Mouse (Mus musculus): Measurements from ENCODE around the gene Lnpep. TPM values are rescaled to one million over a fixed set of nuclear protein-coding genes. Genes with fewer than 3 reads are reported as not detected.
"Not testable (repeated sequence)": the region's sequence is repeated elsewhere in the genome, so short reads cannot be mapped to it uniquely, and the experiment has no call there.

Lnpep gene
- polyA plus RNA-seq, 1 experiment from 2014 or later = 7.7 TPM

DNA sequence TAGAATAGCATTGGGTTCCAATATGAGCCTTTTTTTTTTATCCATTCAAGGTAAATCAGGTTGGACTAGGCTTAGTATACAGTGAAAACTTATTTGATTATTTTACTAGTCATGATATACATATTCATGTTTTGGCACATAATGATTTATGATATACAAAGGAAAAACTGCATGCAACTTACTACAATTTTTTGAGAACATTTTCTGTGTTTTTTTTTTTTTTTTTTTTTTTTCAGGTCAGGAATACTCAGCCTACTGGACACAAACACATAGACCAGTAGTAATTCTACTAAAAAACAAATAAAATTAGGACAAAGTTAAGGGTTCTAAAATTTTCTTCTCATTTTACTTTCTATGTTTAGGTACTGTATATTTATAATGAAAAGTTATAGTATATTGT, 93.5 kb downstream of the Lnpep start:
- Histone ChIP-seq H3K27me3 (replicated peaks; ENCODE audit: low read depth, poor library complexity, severe bottlenecking) (no peaks in the 10 kb centered on the region), H3K27ac (replicated peaks) (no peak overlapping the region), H3K9me3 (no peaks in the 10 kb centered on the region), H3K4me3 (no peak overlapping the region), H3K4me1 (no peaks in the 10 kb centered on the region), H3K36me3 (replicated peaks) (peaks cover 77% of the 10 kb centered on the region)
- no peak for DNase-seq (ENCODE audit: low spot score)

DNA sequence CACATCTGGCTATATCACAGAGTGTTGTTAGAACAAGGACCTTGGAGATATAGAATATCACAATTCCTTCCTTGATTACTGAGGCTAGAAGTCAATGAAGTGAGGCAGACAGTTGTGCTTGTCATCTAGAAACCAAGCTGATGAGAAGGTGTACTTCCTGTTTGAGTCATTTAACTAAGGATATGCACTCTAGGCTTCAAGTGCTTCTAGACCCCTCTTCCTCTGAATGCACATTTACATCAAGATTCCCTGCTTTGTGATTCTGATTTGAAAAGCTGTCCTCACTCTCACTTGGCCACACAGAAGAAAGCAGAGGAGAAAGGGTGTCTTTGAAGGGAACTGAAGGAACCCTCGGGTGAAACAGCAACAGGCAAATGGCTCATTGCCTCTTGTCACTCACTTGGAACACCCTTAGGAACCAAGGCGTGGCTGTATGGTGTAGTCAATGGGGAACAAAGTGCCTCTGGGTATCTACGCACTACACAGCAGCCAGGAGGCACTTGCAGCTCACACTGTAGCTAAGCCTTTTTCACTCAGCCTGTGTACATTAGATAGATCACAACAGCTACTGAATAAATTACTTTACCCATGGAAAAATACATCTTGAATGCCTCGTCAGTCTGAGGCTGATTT, 108.3 kb downstream of the Lnpep start:
- Histone ChIP-seq H3K27ac (replicated peaks) (0 out of 2 replicates have a peak overlapping the region, but pooled peaks have one; percentile 36), H3K4me3 (no peak overlapping the region), H3K36me3 (replicated peaks) (no peaks in the 10 kb centered on the region), H3K27me3 (replicated peaks; ENCODE audit: low read depth, poor library complexity, severe bottlenecking) (no peaks in the 10 kb centered on the region), H3K9me3 (no peaks in the 10 kb centered on the region), H3K4me1 (no peaks in the 10 kb centered on the region)
- 72% methylated on average over 4 of the region's 4 CpGs for WGBS
- no peak for DNase-seq (ENCODE audit: low spot score)

DNA sequence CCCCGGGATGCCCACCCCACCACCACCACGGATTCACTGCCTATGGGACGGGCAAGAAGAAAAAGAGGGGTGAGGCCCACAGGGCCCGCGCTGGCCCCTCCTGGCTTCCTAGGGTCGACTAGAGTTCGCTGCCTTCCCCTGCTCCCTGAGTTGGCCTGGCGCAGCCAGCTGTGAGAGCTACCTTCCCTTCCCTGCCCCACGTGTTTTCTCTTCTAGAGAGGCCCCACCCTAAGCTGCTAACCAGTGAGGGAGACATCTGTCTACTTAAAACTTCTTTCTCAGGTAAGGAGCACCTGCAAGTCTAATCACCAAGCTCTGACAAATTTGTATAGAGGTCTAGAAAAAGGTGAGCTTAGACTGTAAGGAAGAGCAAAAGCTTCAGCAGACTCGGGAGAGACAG, 118.2 kb downstream of the Lnpep start:
- Histone ChIP-seq H3K9me3 (peaks cover 4% of the 10 kb centered on the region; the same call in 1 of the 2 replicates), H3K36me3 (replicated peaks) (no peaks in the 10 kb centered on the region), H3K4me1 (no peaks in the 10 kb centered on the region), H3K27ac (replicated peaks) (0 out of 2 replicates have a peak overlapping the region, but pooled peaks have one; percentile 11), H3K27me3 (replicated peaks; ENCODE audit: low read depth, poor library complexity, severe bottlenecking) (no peaks in the 10 kb centered on the region), H3K4me3 (no peak overlapping the region)
- DNase-seq (ENCODE audit: low spot score) = no peak
- 90% methylated on average over 10 of the region's 10 CpGs for WGBS

DNA sequence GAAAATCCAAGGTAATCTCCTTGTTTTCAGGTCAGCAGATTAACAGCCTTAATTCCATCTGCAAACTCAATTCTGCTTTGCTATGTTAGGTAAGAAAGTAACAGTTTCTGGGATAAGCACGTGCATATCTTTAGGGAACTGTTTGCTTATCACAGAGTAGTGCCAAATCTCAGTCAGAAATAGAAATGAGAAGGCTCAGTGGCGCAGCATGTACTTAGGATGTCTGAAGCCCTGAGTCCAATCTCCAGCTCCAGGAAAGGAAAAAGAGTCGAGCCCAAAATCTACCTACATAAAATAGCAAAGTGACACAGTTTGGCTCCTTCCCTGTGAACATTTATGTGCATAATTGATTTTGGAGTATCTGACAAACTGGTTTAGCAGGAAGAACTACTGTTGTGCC, 125.6 kb downstream of the Lnpep start:
- no peak overlapping the region for H3K4me3 ChIP-seq
- 73% methylated on average over 3 of the region's 3 CpGs for WGBS
- H3K27me3 ChIP-seq (replicated peaks; ENCODE audit: low read depth, poor library complexity, severe bottlenecking) = no peaks in the 10 kb centered on the region
- H3K36me3 ChIP-seq (replicated peaks) = no peaks in the 10 kb centered on the region
- no peaks in the 10 kb centered on the region for H3K9me3 ChIP-seq
- H3K4me1 ChIP-seq = peaks cover 11% of the 10 kb centered on the region; the same call in 1 of the 2 replicates
- no peak for DNase-seq (ENCODE audit: low spot score)
- peak overlapping the region; percentile 69 for H3K27ac ChIP-seq (replicated peaks)

DNA sequence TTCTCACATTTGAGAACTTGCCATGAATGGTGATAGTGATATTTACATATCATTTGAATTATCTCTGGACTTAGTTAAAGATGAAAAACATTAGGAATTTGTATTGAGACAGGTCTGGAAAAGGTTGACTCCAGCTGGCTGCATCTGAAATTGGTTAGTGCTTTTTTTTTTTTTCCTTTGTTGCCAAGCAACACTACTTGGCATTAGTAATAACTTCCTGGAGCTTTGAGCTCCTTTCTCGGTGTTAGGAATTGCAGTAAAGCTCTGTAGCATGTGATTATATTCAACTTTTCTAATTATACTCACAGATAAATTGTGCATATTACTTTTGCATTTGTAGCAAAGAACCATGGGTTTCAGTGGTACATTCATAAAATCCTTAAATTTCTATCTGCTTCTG, 126.0 kb downstream of the Lnpep start:
- no peaks in the 10 kb centered on the region for H3K9me3 ChIP-seq
- no peak overlapping the region for H3K4me3 ChIP-seq
- peak; percentile 23 for DNase-seq (ENCODE audit: low spot score)
- no peaks in the 10 kb centered on the region for H3K36me3 ChIP-seq (replicated peaks)
- no peaks in the 10 kb centered on the region for H3K27me3 ChIP-seq (replicated peaks; ENCODE audit: low read depth, poor library complexity, severe bottlenecking)
- WGBS = 39% methylated on average over 1 of the region's 1 CpGs
- peak overlapping the region; percentile 69; the same call in 1 of the 2 replicates for H3K27ac ChIP-seq (replicated peaks)
- peaks cover 11% of the 10 kb centered on the region; the same call in 1 of the 2 replicates for H3K4me1 ChIP-seq

DNA sequence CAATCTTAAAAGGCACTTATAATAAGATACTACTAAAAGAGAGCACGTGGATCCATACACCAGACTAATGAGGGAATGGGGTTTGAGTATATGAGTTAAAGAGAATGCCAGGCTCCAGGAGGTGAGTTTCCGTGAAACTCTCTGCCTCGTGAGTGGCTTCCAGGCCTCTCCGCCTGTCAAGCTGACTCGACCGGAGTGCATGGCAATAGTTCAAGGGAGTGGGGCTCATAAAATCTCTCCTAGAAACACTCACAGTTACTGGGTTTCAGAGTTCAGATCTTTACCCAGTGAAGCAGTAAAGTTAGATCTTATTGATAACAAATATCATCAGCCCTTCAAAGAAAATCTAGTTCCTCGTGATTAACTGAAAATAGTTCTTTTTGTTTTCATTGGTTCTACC, 128.1 kb downstream of the Lnpep start:
- Histone ChIP-seq H3K36me3 (replicated peaks) (no peaks in the 10 kb centered on the region), H3K4me3 (no peak overlapping the region), H3K27ac (replicated peaks) (no peak overlapping the region), H3K4me1 (peaks cover 23% of the 10 kb centered on the region), H3K9me3 (no peaks in the 10 kb centered on the region), H3K27me3 (replicated peaks; ENCODE audit: low read depth, poor library complexity, severe bottlenecking) (no peaks in the 10 kb centered on the region)
- no peak for DNase-seq (ENCODE audit: low spot score)
- WGBS = 92% methylated on average over 7 of the region's 7 CpGs

DNA sequence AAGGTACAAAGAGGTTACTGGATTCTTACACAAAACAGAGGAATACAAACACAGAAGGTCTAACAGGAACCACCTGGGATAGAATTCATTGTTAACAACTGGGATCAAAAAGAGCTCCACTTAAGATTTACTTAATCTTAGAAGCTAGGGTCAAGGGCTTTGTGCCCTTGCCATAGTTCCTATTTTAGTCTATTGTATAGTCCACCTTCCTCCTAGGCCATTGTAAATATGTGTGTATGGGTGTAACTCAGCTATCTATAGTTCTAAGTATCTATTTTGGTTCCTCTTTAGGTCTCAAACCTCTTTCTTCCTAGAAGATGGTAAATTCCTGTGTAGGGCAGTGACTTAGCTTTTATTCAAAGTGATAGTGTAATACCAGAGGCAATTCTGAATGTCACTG, 128.6 kb downstream of the Lnpep start:
- peaks cover 26% of the 10 kb centered on the region for H3K4me1 ChIP-seq
- not testable (repeated sequence) for H3K4me3 ChIP-seq; H3K27ac ChIP-seq (replicated peaks); H3K27me3 ChIP-seq (replicated peaks; ENCODE audit: low read depth, poor library complexity, severe bottlenecking); H3K9me3 ChIP-seq; H3K36me3 ChIP-seq (replicated peaks); DNase-seq (ENCODE audit: low spot score)

DNA sequence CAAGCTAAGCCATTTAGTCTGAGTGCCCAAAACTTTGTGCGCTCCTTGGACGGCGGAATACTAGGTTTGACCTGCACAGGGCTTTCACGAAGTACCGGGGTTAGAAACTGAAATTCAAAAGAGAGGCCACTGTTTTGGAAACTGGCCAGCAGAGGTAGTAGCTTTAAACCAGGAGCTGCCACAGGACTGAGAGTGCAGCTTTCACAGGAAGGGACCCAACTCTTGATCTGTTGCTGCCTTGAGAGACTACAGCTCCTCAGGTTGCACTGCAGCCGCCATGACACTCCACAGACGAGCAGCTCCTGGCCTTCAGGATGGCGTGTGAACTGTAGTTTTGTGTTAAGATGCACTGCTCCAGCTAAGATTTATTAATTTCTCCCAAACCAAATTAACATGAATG, 132.7 kb downstream of the Lnpep start:
- 75% methylated on average over 8 of the region's 8 CpGs for WGBS
- DNase-seq (ENCODE audit: low spot score) = peak; percentile 32
- Histone ChIP-seq H3K36me3 (replicated peaks) (no peaks in the 10 kb centered on the region), H3K27ac (replicated peaks) (peak overlapping the region; percentile 85), H3K27me3 (replicated peaks; ENCODE audit: low read depth, poor library complexity, severe bottlenecking) (no peaks in the 10 kb centered on the region), H3K4me1 (peaks cover 37% of the 10 kb centered on the region), H3K4me3 (no peak overlapping the region), H3K9me3 (no peaks in the 10 kb centered on the region)

DNA sequence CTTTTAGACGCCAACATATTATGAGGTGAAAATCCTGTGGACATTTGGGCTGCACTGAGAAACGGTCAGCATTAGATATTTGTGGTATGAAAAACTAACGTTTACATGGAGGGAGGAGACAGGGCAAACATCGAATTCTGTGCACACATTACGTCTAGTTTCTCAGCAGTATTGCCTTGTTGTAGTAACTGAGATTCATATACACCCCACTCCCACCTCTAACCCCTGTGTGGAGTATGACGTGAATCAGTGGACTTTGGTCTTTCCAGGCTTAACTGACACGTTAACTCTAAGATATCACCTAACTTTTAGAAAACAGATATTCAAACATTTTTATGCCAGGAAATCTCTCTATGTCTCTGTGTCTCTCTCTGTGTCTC, 133.2 kb downstream of the Lnpep start:
- peak overlapping the region; percentile 21; the same call in 1 of the 2 replicates for H3K4me3 ChIP-seq
- no peaks in the 10 kb centered on the region for H3K9me3 ChIP-seq
- H3K27ac ChIP-seq (replicated peaks) = peak overlapping the region; percentile 85
- 46% methylated on average over 7 of the region's 7 CpGs for WGBS
- peaks cover 41% of the 10 kb centered on the region for H3K4me1 ChIP-seq
- no peaks in the 10 kb centered on the region for H3K36me3 ChIP-seq (replicated peaks)
- DNase-seq (ENCODE audit: low spot score) = no peak
- no peaks in the 10 kb centered on the region for H3K27me3 ChIP-seq (replicated peaks; ENCODE audit: low read depth, poor library complexity, severe bottlenecking)

DNA sequence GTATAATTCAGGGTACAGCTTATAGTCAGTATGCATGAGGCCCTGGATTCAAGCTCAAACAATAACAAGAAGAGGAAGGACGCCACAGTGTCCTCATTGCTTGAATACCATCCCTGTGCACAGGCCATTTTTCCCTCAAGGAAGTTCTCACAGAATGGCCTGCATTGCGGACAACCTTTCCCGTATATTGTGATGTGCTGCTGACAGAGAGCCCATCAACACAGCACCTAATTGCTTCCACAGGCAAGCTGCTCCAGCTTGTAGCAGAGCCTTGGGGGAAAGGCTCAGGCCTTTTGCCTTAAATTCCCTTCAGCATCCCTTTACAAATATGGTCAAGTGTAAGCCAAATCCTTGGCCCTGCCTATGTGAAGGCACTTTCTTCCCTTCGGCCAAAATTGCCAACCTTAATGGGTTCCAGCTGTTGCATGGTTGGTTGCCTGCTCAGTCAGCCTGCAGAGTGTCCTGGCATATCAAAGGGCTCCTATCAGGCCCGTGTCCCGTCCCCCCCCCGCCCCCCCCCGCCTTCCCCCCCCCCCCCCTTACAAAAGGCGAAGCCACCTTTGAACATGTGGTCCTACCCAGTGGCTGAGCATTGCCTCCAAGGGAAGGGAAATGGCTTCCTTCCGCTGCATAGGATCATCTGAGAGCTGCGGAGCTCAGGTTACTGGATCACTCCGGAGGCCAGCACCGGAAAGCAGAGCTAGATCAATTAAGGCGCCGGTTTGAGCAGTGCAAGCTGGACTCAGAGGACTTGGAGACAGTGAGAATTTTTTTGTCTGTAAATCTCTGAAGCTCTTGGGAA, 133.8 kb downstream of the Lnpep start:
- no peaks in the 10 kb centered on the region for H3K36me3 ChIP-seq (replicated peaks)
- peak overlapping the region; percentile 85 for H3K27ac ChIP-seq (replicated peaks)
- DNase-seq (ENCODE audit: low spot score) = peak; percentile 89
- H3K9me3 ChIP-seq = no peaks in the 10 kb centered on the region
- 23% methylated on average over 12 of the region's 15 CpGs for WGBS
- peaks cover 47% of the 10 kb centered on the region for H3K4me1 ChIP-seq
- peak overlapping the region; percentile 21; the same call in 1 of the 2 replicates for H3K4me3 ChIP-seq
- no peaks in the 10 kb centered on the region for H3K27me3 ChIP-seq (replicated peaks; ENCODE audit: low read depth, poor library complexity, severe bottlenecking)

DNA sequence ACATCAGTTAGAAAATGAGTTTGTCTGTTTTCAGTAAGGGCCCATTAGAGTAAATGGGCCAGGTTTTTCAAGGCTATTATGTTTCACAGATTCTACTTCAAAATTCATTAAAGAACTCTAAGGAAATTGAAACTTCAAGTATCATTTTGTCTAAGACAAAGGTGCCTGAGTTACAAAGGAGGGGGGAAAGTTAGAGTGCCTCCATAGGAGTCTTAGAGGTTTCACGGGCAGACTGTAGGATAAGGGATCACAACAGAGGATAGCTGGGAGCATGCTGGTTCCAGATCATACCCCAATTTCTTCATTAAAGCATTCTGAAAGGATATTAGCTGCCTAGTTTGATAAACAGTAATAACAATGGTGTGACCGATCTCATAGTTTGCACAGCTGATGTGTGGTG, 139.1 kb downstream of the Lnpep start:
- Histone ChIP-seq H3K36me3 (replicated peaks) (no peaks in the 10 kb centered on the region), H3K27ac (replicated peaks) (peak overlapping the region; percentile 71), H3K27me3 (replicated peaks; ENCODE audit: low read depth, poor library complexity, severe bottlenecking) (no peaks in the 10 kb centered on the region), H3K4me1 (peaks cover 35% of the 10 kb centered on the region), H3K9me3 (no peaks in the 10 kb centered on the region), H3K4me3 (no peak overlapping the region)
- WGBS = 64% methylated on average over 2 of the region's 2 CpGs
- DNase-seq (ENCODE audit: low spot score) = no peak
